Mouse (Mus musculus): Measurements from ENCODE around the gene Sez6l. TPM values are rescaled to one million over a fixed set of nuclear protein-coding genes. Genes with fewer than 3 reads are reported as not detected.

Gene Sez6l
- total and polyA plus RNA-seq, 3 experiments = not detected

GRCm38 (mm10) chr5:112533312-112534075 is 43.5 kb downstream of the Sez6l start:
- H3K4me2 ChIP-seq (ENCODE audit: insufficient read depth, low read depth, poor library complexity, severe bottlenecking) = no peak overlapping the region
- no peaks in the 10 kb centered on the region for H3K36me3 ChIP-seq (replicated peaks in 1 of 2; ENCODE audit: control insufficient read depth in 1 of 2, insufficient read depth in 1 of 2, low read length in 1 of 2)
- in situ Hi-C loops (cut with MboI; ENCODE audit: low pct_ligation_motif_present, low pct_unique_long_range_greater_than_20kb, low sequenced_read_pairs) = no loop called here
- TF ChIP-seq KAT2A (IDR thresholded peaks at IDR 0.05; ENCODE audit: insufficient replicate concordance, low read length) = no peak
- no peak for DNase-seq (ENCODE audit: extremely low read depth)
- dilution Hi-C loops (cut with MboI; ENCODE audit: extremely low pct_ligation_motif_present, extremely low pct_unique_long_range_greater_than_20kb, low sequenced_read_pairs) = no loop called here
- peak overlapping the region in 1 of 3 experiments; percentile 18 for H3K4me3 ChIP-seq (replicated peaks in 1 of 3; ENCODE audit: low read depth in 2 of 3, low read length in 2 of 3, poor library complexity in 1 of 3)
- no peaks in the 10 kb centered on the region for H3K79me2 ChIP-seq (replicated peaks; ENCODE audit: control insufficient read depth, extremely low read depth, insufficient read depth, poor library complexity, severe bottlenecking)
- H3K27me3 ChIP-seq (replicated peaks) = no peaks in the 10 kb centered on the region
- H3K4me1 ChIP-seq (ENCODE audit: control insufficient read depth in 1 of 2, insufficient read depth in 2 of 2) = no peaks in the 10 kb centered on the region
- H3K27ac ChIP-seq (ENCODE audit: insufficient read depth, low read depth) = no peak overlapping the region
- no peak overlapping the region for H3K9ac ChIP-seq (ENCODE audit: insufficient read depth, low read depth)
- H3K9me3 ChIP-seq (replicated peaks; ENCODE audit: low read length) = peaks cover 97% of the 10 kb centered on the region

DNA sequence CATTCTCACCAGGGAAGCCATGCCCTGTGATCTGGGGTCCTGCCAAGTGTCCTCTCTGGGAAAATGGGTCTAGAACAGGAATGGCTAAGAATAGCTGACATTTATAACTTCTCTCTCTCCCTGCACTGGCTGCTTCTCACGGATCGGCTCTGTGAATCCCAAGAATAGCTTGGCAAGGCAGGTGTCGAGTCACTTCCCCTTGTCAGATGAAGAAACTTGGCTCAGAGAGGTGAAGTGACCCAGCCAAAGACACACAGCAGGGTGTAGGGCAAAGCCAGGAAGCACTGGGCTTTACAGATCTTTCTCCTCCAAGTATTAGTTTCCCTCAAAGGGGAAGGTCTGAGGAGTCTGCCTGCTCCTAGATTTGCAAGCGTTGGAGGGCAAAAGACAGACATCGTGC is 44.1 kb downstream of the Sez6l start:
- Histone ChIP-seq H3K4me2 (ENCODE audit: insufficient read depth, low read depth, poor library complexity, severe bottlenecking) (no peak overlapping the region), H3K36me3 (replicated peaks in 1 of 2; ENCODE audit: control insufficient read depth in 1 of 2, insufficient read depth in 1 of 2, low read length in 1 of 2) (no peaks in the 10 kb centered on the region), H3K27me3 (replicated peaks) (no peaks in the 10 kb centered on the region), H3K27ac (ENCODE audit: insufficient read depth, low read depth) (no peak overlapping the region), H3K9ac (ENCODE audit: insufficient read depth, low read depth) (no peak overlapping the region), H3K79me2 (replicated peaks; ENCODE audit: control insufficient read depth, extremely low read depth, insufficient read depth, poor library complexity, severe bottlenecking) (no peaks in the 10 kb centered on the region), H3K4me1 (ENCODE audit: control insufficient read depth in 1 of 2, insufficient read depth in 2 of 2) (no peaks in the 10 kb centered on the region), H3K4me3 (replicated peaks in 1 of 3; ENCODE audit: low read depth in 2 of 3, low read length in 2 of 3, poor library complexity in 1 of 3) (no peak overlapping the region), H3K9me3 (replicated peaks; ENCODE audit: low read length) (peaks cover 97% of the 10 kb centered on the region)
- dilution Hi-C loops (cut with MboI; ENCODE audit: extremely low pct_ligation_motif_present, extremely low pct_unique_long_range_greater_than_20kb, low sequenced_read_pairs) = no loop called here
- in situ Hi-C loops (cut with MboI; ENCODE audit: low pct_ligation_motif_present, low pct_unique_long_range_greater_than_20kb, low sequenced_read_pairs) = no loop called here
- DNase-seq (ENCODE audit: extremely low read depth) = no peak
- no peak for TF ChIP-seq EP300 (IDR thresholded peaks at IDR 0.05; ENCODE audit: low read length)
- TF ChIP-seq PAX5 (IDR thresholded peaks at IDR 0.05; ENCODE audit: low read length) = no peak
- no peak for TF ChIP-seq MAZ (IDR thresholded peaks at IDR 0.05; ENCODE audit: low read depth, low read length)
- no peak for TF ChIP-seq E2F4 (IDR thresholded peaks at IDR 0.05; ENCODE audit: insufficient replicate concordance, low read depth, low read length)

- TF ChIP-seq POLR2A (IDR thresholded peaks at IDR 0.05; ENCODE audit: low read depth, low read length) (no peak), ELF1 (IDR thresholded peaks at IDR 0.05; ENCODE audit: low read depth, low read length) (no peak), USF1 (IDR thresholded peaks at IDR 0.05; ENCODE audit: low read depth, low read length) (no peak)
- Histone ChIP-seq H3K9ac (ENCODE audit: insufficient read depth, low read depth) (no peak overlapping the region), H3K79me2 (replicated peaks; ENCODE audit: control insufficient read depth, extremely low read depth, insufficient read depth, poor library complexity, severe bottlenecking) (no peaks in the 10 kb centered on the region), H3K4me1 (ENCODE audit: control insufficient read depth in 1 of 2, insufficient read depth in 2 of 2) (no peaks in the 10 kb centered on the region), H3K9me3 (replicated peaks; ENCODE audit: low read length) (peaks cover 96% of the 10 kb centered on the region), H3K27me3 (replicated peaks) (no peaks in the 10 kb centered on the region), H3K4me3 (replicated peaks in 1 of 3; ENCODE audit: low read depth in 2 of 3, low read length in 2 of 3, poor library complexity in 1 of 3) (no peak overlapping the region), H3K36me3 (replicated peaks in 1 of 2; ENCODE audit: control insufficient read depth in 1 of 2, insufficient read depth in 1 of 2, low read length in 1 of 2) (no peaks in the 10 kb centered on the region), H3K27ac (ENCODE audit: insufficient read depth, low read depth) (no peak overlapping the region), H3K4me2 (ENCODE audit: insufficient read depth, low read depth, poor library complexity, severe bottlenecking) (no peak overlapping the region)
- in situ Hi-C loops (cut with MboI; ENCODE audit: low pct_ligation_motif_present, low pct_unique_long_range_greater_than_20kb, low sequenced_read_pairs) (no loop called here), dilution Hi-C loops (cut with MboI; ENCODE audit: extremely low pct_ligation_motif_present, extremely low pct_unique_long_range_greater_than_20kb, low sequenced_read_pairs) (no loop called here)
- DNase-seq (ENCODE audit: extremely low read depth) = no peak
Observed at GRCm38 (mm10) chr5:112532210-112532609, 44.8 kb downstream of the Sez6l start.
